Mouse (Mus musculus): Measurements from ENCODE around the gene Setx.

Setx gene

DNA sequence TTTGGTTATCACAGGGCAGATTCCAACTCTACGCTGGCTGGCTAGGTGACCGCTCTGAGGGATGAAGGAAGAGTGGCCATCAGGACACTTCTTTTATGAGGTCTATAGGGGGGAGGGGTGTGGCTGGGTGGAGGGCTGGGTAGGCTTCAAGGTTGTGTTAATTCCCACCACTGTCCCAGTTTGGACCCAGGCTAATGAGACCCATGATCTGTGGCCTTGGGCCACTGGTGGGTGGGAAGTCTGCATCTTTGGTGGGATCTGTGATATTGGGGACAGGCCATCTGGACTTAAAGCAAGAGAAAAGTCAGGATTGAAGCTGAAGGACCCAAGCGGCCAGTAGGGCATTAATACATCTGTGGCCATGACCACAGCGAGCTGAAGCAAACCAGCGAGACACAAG lies 94.8 kb downstream of the Setx start:
- no peak for DNase-seq

DNA sequence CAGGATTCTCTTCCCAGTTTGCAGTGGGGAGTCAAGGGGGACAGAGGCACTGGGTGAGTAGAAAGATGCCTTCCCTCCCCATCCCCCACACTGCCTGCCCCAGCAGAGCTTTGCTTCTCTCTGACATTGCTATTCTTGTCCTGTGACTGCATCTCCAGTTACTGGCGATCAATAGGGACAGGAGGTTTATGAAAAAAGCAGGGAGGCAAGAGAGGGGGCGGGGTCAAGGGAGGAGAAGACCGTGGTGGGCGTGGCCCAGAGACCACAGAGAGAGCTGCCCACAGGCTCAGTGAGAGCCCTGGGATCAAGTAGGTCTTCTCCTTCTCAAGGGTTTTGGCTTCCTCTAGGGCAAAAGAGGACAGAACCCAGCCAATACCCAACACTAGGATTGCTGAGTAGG lies 98.3 kb downstream of the Setx start:
- DNase-seq: no peak

DNA sequence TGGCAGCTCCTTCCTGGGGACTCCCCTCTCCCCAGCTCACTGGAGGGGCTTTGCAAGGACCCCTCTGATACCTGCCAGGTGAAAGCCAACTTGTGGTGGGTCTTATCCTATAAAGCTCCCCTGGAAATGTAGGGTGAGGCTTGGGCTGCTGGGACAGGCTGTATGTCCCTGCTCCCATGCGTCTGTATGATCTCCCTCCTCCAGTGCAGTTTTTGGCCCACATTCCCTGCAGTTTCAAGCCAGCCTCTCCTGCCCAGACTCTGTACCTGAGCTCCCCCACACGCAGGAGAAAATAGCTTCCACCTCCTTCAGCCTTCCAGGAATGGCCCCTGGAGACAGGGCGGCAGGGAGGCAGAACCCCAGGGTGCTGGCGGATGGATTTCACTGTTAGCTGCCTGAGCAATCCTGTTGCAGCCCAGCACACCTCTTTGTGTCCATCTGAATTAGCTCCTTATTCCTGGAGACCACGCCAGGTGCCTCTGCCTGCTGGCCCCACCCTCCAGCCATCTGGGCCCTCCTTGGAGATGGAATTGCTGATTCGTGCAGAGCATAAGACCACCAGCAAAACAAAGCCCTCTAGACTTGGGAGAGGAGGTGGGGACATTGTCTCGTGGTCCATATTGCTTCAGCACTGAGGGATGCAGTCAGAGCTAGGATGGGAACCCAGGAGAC lies 99.7 kb downstream of the Setx start:
- no peak for DNase-seq

DNA sequence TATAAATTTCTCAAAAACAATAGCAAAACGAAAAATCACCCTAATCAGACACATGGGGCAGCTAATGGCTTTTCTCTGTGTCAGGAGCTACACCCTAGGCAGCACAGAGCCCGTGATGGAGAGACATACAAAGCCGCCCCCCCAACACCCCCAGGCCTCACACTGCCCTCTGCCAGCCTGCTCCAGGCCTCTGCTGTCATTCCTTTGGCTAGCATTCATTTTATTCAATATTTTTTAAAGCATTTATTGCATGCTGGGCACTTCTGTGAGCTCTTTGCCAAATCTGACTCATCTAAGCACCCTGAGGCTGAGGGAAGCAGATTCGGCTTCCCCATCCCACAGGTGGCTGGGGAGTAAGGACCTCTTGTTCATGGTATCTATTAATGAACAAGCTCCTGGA lies 102.7 kb downstream of the Setx start:
- no peak for DNase-seq

DNA sequence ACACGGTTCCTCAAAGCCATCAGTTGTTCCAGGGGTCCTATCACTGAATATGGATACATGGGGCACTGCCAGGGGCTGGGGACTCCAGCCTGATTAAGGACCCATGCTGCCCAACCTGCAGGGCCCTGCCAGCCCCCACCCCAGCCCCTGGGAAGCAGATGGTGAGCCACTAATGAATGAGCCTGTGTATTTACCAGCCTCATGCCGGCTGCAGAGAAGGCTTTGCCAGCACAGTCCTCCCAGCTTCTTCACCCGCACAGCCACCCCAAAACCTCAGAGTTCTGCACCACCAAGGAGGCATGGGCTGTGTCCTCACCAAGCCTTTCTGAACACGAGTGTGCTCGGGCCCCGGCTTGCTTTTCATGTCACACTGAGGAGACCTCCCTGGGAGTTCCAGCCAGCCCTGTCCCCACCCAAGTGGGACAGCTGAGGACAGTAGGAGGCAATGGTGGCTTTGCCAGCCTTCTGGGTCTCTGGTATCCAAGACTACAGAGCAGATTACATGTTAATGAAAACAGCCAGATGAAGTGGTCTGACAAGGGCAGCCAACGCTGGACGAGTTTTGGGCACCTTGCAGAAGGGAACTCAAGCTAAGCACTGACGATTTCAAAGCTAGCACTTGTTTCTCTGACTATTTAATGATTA lies 106.3 kb downstream of the Setx start:
- no peak for DNase-seq
